Mouse (Mus musculus) megakaryocyte, adult 5-6 weeks (primary cell): ENCODE measurements at regions not wholly inside any gene's neighbourhood (a gene's known extent, or its start where the extent isn't known, plus 50 kb on each side); places are given as distances from the start of the nearest gene placed in this dataset.

ENCODE experiments used
- ATAC-seq: 2 replicates; pipeline ENCODE4 v1.8.0; 2016; ENCODE audit warnings: mild to moderate bottlenecking, inconsistent platforms; ENCODE audit not compliant: poor library complexity, severe bottlenecking

DNA sequence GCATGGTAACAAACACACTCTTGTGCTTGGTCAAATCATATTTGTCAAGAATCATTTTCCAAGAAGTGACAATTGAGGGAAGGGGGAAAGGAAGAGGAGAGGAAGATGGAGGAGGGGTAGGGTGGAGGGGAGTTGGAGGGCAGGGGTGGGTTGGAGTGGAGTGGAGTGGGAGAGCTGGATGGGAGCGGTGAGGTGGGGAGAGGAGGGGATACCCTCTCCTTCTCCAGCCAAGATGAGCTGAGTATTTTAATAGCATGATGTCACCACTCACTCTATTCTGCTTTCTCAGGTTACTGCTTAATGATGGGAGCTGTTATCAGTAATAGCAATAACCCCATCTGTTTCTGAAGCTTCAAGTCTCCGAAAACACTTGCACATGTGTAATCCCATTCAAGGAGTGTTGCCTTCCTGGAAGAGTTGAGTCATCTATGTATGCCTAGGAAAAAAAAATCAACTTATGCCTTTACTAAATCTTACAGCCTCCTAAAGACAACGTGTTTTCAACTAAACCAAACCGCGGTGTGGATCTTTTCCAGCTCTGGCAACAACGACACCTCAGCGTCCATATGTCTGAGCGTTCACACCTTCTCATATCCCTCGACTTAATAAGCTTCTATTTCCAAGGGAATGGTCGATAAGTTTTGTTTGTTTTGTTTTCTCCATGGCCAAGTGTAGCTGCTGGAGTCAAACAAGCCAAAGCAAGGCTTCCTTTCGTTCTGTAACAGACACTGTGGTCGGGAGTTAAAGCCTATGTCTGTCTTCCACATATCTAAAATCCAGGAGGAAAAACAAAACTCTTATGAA lies 187.0 kb upstream of the Mgmt start:
- no peak for ATAC-seq

GRCm38 (mm10) chr7:136708004-136708435 lies 186.4 kb upstream of the Mgmt start:
- no peak for ATAC-seq

DNA sequence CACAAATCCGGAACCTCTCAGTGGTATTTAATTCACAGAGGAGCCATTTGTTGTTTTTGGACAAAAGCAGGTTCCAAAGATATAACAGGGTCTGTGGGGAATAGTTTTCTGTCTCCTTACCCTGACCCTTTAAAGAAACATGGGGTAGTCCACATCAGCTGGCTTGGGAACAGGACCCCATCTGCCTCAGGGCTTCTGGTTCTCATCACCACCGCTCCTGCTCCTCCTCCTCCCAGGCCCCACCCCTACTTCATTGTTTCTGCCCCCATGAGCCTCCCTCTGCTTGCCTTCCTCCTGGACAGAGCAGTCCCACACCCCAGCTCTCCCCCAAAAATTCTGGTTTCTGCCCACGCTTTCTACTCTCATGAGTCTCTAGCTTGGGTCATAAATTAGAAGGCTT lies 183.8 kb upstream of the Mgmt start:
- ATAC-seq = no peak

DNA sequence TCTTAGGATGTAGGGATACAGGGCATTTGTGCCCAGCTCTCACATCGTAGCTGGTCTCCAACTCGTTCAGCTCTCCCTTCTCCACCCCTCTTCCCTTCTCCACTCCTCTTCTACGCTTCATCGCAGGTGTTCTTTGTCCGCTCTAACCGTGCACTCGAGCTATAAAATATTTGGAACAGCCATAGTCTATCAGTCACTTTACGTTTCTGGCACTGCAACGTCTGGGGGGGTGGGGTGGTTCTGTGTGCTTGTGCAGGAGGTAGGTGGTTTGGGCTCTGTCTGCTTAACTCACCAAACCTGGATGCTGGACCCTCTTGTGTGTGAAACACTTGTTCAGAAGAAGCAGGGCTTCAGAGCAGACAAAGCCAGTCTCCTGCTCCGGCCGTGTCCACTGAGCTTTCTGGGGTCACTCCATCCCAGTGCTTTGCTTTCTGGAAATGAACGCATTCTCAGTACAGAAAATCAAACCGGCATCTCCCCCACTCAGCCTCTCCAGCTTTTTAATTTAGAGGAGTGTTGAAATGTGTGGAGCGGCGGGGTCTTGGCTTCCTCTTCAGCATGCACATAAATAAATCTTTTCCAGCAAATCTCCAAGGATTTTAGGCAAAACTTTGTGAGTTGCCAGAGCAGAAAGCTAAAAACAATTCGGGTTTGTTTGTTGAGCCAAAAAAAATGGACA lies 181.3 kb upstream of the Mgmt start:
- no peak for ATAC-seq

DNA sequence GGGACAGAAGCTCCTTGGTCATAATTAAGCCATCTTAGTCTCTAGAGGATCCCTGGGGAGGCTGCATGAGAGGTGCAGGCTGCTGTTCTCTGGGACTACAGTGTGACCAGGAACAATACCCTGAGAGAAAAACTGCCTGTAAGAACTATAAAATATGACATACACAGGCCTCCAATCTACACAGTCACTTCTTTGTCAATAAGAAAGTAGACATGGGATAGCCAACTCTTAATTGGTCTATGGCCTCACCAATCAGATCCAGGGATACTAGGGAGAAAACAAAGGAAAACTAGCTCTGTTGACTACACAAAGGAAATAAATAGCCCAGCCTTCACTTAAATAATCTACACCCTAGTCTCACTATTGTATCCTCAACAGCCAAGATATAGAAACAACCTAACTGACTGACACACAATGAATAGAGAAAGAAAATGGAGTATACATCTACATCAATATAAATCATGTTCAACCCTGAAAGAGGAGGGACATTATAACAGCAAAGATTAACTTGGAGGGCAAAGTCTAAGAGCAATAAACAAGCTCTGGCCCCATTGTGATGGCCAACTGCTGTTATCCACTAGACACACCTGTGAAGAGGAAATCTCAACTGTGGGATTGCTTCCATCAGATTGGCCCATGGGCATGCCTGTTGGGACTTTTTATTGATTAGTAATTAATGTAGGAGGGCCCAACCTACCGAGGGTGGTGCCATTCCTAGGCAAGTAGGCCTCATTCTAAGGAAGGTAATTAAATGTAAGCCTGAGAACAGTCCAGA lies 166.6 kb upstream of the Mgmt start:
- no peak for ATAC-seq

GRCm38 (mm10) chr7:136742171-136742570 lies 152.2 kb upstream of the Mgmt start:
- ATAC-seq = no peak

DNA sequence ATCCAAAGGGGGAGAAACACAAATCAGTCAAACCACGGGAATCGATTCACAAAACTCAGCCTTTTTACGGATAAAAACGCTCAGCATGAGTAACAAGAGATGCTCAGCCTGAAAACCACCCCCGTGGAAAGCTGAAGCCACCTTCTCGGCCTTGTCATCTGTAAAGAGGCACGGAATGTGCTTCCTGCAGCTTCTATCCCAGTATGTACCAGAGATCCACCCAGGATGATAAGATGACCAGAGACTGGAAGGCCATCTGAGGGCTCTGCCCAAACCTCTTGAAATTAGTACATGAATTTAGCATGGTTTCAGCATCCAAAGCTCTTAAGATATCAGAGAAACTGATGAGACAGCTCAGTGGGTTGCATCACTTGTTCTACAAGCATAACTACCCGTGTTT lies 149.0 kb upstream of the Mgmt start:
- no peak for ATAC-seq

DNA sequence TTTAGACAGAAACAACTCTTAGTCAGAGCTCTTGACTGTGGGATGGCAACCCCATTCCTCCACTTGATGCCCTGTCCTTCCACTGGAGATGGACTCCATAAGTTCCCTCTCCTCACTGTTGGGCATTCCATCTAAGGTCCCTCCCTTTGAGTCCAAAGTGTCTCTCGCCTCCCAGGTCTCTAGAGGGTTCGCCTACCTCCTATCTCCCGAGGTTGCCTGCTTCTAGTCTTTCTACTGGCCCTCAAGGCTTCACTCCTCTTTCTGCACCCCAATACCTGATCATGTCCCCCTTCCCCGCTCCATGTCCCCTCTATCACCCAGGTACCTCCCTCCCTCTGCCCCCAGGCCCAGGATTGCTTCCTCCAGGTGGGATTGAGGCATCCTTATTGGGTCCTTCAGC lies 142.9 kb upstream of the Mgmt start:
- ATAC-seq = no peak

DNA sequence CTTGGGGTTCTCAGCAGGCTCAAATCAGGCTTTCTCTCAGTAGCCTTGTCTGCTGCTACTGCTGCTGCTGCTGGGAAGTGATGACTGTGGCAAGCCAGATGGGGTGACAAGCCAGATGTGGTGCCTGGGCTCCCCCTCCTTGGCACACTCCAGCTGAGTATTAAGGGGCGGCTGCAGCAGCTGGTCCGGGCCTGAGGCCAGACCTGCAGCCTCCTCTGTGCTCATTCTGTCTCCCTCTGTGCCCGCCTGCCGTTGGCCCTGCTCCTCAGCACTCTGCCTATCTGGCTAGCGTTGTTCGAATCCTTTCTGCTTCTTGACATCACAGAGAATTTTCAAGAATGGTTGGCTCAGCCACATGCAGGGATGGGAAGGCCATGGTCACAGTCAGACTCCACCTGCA lies 139.6 kb upstream of the Mgmt start:
- ATAC-seq = no peak

GRCm38 (mm10) chr7:136765026-136765425 lies 129.4 kb upstream of the Mgmt start:
- no peak for ATAC-seq

- ATAC-seq = no peak
Measured at GRCm38 (mm10) chr7:136767231-136767630, 127.2 kb upstream of the Mgmt start.

- ATAC-seq = no peak
Measured at GRCm38 (mm10) chr7:136780708-136781107, 113.7 kb upstream of the Mgmt start.

GRCm38 (mm10) chr7:136791162-136791561 lies 103.3 kb upstream of the Mgmt start:
- no peak for ATAC-seq

GRCm38 (mm10) chr7:136792131-136792530 lies 102.3 kb upstream of the Mgmt start:
- ATAC-seq = no peak

GRCm38 (mm10) chr7:136796415-136796814 lies 98.0 kb upstream of the Mgmt start:
- ATAC-seq = 0 out of 2 replicates have a peak, but pooled peaks have one; percentile 24

DNA sequence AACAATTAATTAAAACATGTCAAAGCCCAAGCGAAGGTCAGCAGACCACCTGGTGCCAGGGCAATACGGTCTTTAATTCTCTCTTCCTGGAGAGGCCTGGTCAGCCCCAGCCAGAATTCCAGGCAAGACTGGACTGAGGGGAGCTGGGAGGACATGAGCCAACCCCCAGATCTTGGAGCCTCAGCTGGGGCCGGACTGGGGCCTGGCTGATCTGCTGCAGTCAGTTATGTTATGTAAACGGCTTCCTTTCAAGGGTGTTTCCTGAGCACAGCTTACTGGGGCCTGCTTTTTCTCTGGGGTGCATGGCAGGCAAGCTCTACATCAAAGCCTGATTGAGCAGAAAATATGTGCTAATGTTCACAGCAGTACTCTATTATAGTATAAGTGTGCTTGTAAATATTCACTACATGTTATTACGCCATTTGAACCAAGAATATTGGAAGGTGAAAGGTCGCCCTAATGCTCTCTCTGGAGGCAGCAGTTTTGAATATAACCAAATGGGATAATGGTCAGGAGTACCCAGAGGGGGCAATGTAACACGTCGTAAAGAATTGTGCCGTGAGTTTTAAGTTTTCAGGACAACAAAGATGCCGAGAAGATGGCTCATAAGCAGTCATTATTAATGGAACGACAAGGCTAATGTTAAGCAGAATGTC lies 96.5 kb upstream of the Mgmt start:
- no peak for ATAC-seq

DNA sequence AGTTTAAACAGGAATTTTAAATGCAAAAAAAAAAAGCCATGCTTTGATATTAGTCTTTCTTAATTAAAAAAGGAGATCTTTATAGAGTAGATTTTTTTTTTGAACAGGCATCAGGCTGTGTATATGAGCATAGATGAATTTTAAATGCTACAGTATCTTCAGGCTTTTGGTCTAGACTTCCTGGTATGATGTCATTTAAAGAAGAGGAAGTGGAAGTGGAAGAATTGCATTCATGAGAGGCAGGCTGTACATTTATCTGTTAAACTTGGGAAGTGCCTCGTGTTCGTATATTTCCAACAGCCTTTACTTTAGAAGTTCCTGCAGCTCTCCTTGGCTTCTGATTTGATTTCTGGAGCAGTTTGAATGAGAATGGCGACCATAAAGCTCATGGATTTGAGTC lies 95.8 kb upstream of the Mgmt start:
- peak; percentile 62 for ATAC-seq

DNA sequence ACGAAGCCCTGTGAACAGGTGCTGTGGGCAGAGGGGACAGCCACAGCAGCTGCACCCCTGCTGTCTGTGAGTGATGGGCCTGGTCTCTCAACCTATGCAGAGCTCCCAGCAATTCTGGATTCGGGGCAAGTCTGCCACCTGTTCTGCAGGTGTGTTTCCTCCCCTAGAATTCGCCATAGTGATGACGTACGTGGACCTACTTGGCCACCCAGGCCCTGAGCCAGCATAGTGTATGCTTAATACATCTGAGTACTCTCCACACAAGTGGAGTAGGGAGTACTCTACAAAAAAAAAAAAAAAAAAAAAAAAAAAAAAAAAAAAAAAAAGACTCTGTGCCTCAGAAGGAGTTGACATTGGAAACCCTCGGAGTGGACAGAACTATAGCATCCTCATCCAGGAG lies 87.3 kb upstream of the Mgmt start:
- no peak for ATAC-seq

GRCm38 (mm10) chr7:136807968-136808367 lies 86.4 kb upstream of the Mgmt start:
- ATAC-seq = no peak

- ATAC-seq = no peak
Measured at GRCm38 (mm10) chr7:136809576-136809975, 84.8 kb upstream of the Mgmt start.

DNA sequence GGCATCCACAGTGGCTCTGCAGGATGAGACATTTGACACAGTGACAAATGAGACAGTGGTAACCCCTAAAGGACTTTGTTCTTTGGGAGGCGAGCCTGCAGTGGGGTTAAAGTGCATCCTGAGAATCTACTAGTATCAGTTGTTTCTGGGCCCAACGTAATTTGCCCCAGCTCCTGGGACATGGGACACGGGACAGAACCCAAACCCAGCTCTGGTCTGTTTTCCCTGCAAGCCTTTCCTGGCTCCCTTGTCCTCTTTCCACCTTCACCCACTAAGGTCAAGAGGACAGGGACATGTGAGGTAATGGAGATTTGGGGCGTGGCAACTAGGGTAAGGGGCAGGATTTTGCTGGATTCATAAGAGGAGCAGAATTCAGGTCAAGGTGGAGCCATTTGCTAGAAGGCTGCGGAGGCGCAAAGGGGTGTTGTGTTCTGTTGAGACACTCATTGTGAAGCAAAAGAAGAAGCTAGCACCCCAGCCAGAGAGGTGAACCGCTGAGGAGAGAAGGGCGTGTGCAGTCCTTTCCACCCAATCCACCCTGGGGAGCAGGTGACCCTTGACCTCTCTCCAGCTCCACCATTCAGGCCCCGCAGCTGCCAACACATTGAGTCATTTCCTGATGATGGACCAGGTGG lies 80.6 kb upstream of the Mgmt start:
- no peak for ATAC-seq
